Mouse (Mus musculus) CH12.LX (cell line): ENCODE measurements around the gene Bmp4. TPM values are rescaled to one million over a fixed set of nuclear protein-coding genes. Genes with fewer than 3 reads are reported as not detected.

Source experiments
- DNase-seq: peaks from one replicate; pipeline ENCODE4 v3.0.0-alpha.2; 2013; ENCODE audit errors: extremely low read depth
- H3K27ac ChIP-seq: 2 replicates; pipeline ENCODE4 v1.5.1; 2012; ENCODE audit warnings: low read depth, mild to moderate bottlenecking, control low read depth, moderate library complexity; ENCODE audit not compliant: insufficient read depth
- H3K27me3 ChIP-seq: replicated peaks from 2 replicates; pipeline ENCODE3; 2012; ENCODE audit warnings: inconsistent platforms
- H3K36me3 ChIP-seq, 2 experiments: replicated peaks in 1 of 2; 2 replicates each; pipeline versions ENCODE3 to v1.6.1; 2012; ENCODE audit warnings: inconsistent platforms in 1 of 2, low read length in 1 of 2, mild to moderate bottlenecking in 1 of 2, mixed read lengths in 1 of 2, moderate library complexity in 1 of 2; ENCODE audit not compliant: control insufficient read depth in 1 of 2, insufficient read depth in 1 of 2
- H3K4me1 ChIP-seq, 2 experiments: 2 replicates each; pipeline ENCODE4 v1.6.1; 2012; ENCODE audit warnings: inconsistent platforms in 1 of 2, moderate library complexity in 1 of 2; ENCODE audit not compliant: insufficient read depth in 2 of 2, control insufficient read depth in 1 of 2
- H3K4me2 ChIP-seq: 2 replicates; pipeline ENCODE4 v1.6.1; 2012; ENCODE audit warnings: low read depth, mild to moderate bottlenecking, control low read depth; ENCODE audit not compliant: poor library complexity, insufficient read depth, severe bottlenecking
- H3K4me3 ChIP-seq, 3 experiments: fragments of 150-350 bp in 1 of 3; sonication (generic) in 1 of 3; replicated peaks in 1 of 3; 2 replicates each; pipeline versions ENCODE3 to v1.5.1; 2011 to 2012; ENCODE audit warnings: low read depth in 2 of 3, low read length in 2 of 3, mild to moderate bottlenecking in 2 of 3, moderate library complexity in 2 of 3, control low read depth in 1 of 3, improper control_type of control experiment in 1 of 3, inconsistent platforms in 1 of 3, mixed read lengths in 1 of 3; ENCODE audit not compliant: poor library complexity in 1 of 3
- H3K79me2 ChIP-seq: replicated peaks from 2 replicates; pipeline ENCODE4 v1.6.1; 2012; ENCODE audit warnings: mild to moderate bottlenecking, moderate library complexity; ENCODE audit not compliant: control insufficient read depth, poor library complexity, insufficient read depth, severe bottlenecking; ENCODE audit errors: extremely low read depth
- H3K9ac ChIP-seq: 2 replicates; pipeline ENCODE4 v1.6.1; 2012; ENCODE audit warnings: low read depth, mild to moderate bottlenecking, control low read depth, moderate library complexity; ENCODE audit not compliant: insufficient read depth
- H3K9me3 ChIP-seq: replicated peaks from 2 replicates; pipeline ENCODE3; 2012; ENCODE audit warnings: low read length, inconsistent platforms, mixed read lengths
- BHLHE40 ChIP-seq: IDR thresholded peaks from 2 replicates; pipeline ENCODE4 v1.6.1; 2011; ENCODE audit warnings: mild to moderate bottlenecking, low read depth, low read length, improper control_type of control experiment
- CHD1 ChIP-seq: IDR thresholded peaks from 2 replicates; pipeline ENCODE4 v1.6.1; 2012; ENCODE audit warnings: low read depth, low read length, improper control_type of control experiment, inconsistent platforms
- E2F4 ChIP-seq: IDR thresholded peaks from 2 replicates; pipeline ENCODE4 v1.6.1; 2011; ENCODE audit warnings: low read depth, low read length, improper control_type of control experiment; ENCODE audit not compliant: insufficient replicate concordance
- ELF1 ChIP-seq: IDR thresholded peaks from 2 replicates; pipeline ENCODE4 v1.6.1; 2014; ENCODE audit warnings: low read depth, mild to moderate bottlenecking, inconsistent platforms, low read length, improper control_type of control experiment
- EP300 ChIP-seq: IDR thresholded peaks from 2 replicates; pipeline ENCODE4 v1.6.1; 2011; ENCODE audit warnings: low read length, improper control_type of control experiment
- GABPA ChIP-seq: IDR thresholded peaks from 2 replicates; pipeline ENCODE4 v1.6.1; 2012; ENCODE audit warnings: low read depth, low read length, improper control_type of control experiment, inconsistent platforms; ENCODE audit not compliant: insufficient replicate concordance
- HCFC1 ChIP-seq: IDR thresholded peaks from 2 replicates; pipeline ENCODE4 v1.6.1; 2012; ENCODE audit warnings: low read depth, mild to moderate bottlenecking, inconsistent platforms, low read length, improper control_type of control experiment
- JUND ChIP-seq: conservative IDR thresholded peaks from 2 replicates; pipeline ENCODE4 v1.6.1; 2011; ENCODE audit warnings: low read depth, low read length, improper control_type of control experiment
- KAT2A ChIP-seq: IDR thresholded peaks from 2 replicates; pipeline ENCODE4 v1.6.1; 2012; ENCODE audit warnings: low read length, improper control_type of control experiment, inconsistent platforms; ENCODE audit not compliant: insufficient replicate concordance
- MAFK ChIP-seq: IDR thresholded peaks from 2 replicates; pipeline ENCODE4 v1.6.1; 2011; ENCODE audit warnings: low read length, improper control_type of control experiment; ENCODE audit not compliant: insufficient replicate concordance
- MEF2A ChIP-seq: IDR thresholded peaks from 2 replicates; pipeline ENCODE4 v1.6.1; 2014; ENCODE audit warnings: low read depth, mild to moderate bottlenecking, inconsistent platforms, low read length, improper control_type of control experiment, borderline replicate concordance
- PAX5 ChIP-seq: IDR thresholded peaks from 2 replicates; pipeline ENCODE4 v1.6.1; 2012; ENCODE audit warnings: low read length, inconsistent platforms, mixed read lengths
- POLR2AphosphoS2 ChIP-seq: IDR thresholded peaks from 2 replicates; pipeline ENCODE4 v1.6.1; 2011; ENCODE audit warnings: low read depth, low read length, improper control_type of control experiment
- RAD21 ChIP-seq: IDR thresholded peaks from 2 replicates; pipeline ENCODE4 v1.6.1; 2011; ENCODE audit warnings: low read depth, mild to moderate bottlenecking, low read length, improper control_type of control experiment, moderate library complexity
- RCOR1 ChIP-seq: conservative IDR thresholded peaks from 2 replicates; pipeline ENCODE4 v1.6.1; 2012; ENCODE audit warnings: low read depth, mild to moderate bottlenecking, inconsistent platforms, low read length, improper control_type of control experiment
- SMC3 ChIP-seq: IDR thresholded peaks from 2 replicates; pipeline ENCODE4 v1.6.1; 2011; ENCODE audit warnings: low read depth, low read length, improper control_type of control experiment
- USF1 ChIP-seq: IDR thresholded peaks from 2 replicates; pipeline ENCODE4 v1.6.1; 2014; ENCODE audit warnings: low read depth, mild to moderate bottlenecking, inconsistent platforms, low read length, improper control_type of control experiment
- USF2 ChIP-seq: conservative IDR thresholded peaks from 2 replicates; pipeline ENCODE4 v1.6.1; 2011; ENCODE audit warnings: low read depth, low read length, improper control_type of control experiment
- ZKSCAN1 ChIP-seq: IDR thresholded peaks from 2 replicates; pipeline ENCODE4 v1.6.1; 2012; ENCODE audit warnings: low read depth, inconsistent platforms, low read length, improper control_type of control experiment, borderline replicate concordance
- dilution Hi-C: fragments of 300-500 bp; cut with MboI; formaldehyde crosslinking; loops from 2 replicates; pipeline ENCODE4 v1.14.3; 2020; ENCODE audit warnings: low sequenced_read_pairs; ENCODE audit not compliant: extremely low pct_unique_long_range_greater_than_20kb, extremely low pct_ligation_motif_present
- in situ Hi-C: fragments of 300-500 bp; cut with MboI; formaldehyde crosslinking; loops from 3 replicates; pipeline ENCODE4 v1.14.3; 2019; ENCODE audit warnings: low sequenced_read_pairs, low pct_ligation_motif_present, low pct_unique_long_range_greater_than_20kb, mixed read lengths
- polyA plus RNA-seq: library from polyadenylated mRNA; unstranded; fragments of >175 nt; gene quantifications from 2 replicates; pipeline ENCODE4 v1.2.1, GENCODE M21; 2012; ENCODE audit warnings: low read depth; ENCODE audit not compliant: insufficient read length
- total RNA-seq, 2 experiments: library from RNA; depleted of rRNA; stranded (reverse); fragments of 300-350 nt in 1 of 2; fragments of >200 nt in 1 of 2; gene quantifications; 2 replicates each; pipeline ENCODE4 v1.2.3; 2012 to 2014

Bmp4 gene
- total and polyA plus RNA-seq, 3 experiments: not detected

GRCm38 (mm10) chr14:46412497-46413000 is 22.1 kb upstream of the Bmp4 start:
- dilution Hi-C loops (no loop called here), in situ Hi-C loops (no loop called here)
- H3K36me3 ChIP-seq: no peaks in the 10 kb centered on the region
- no peaks in the 10 kb centered on the region for H3K4me1 ChIP-seq
- H3K4me2 ChIP-seq: no peak overlapping the region
- H3K79me2 ChIP-seq: no peaks in the 10 kb centered on the region
- no peak overlapping the region for H3K9ac ChIP-seq
- TF ChIP-seq EP300: no peak
- no peak for TF ChIP-seq USF1
- TF ChIP-seq RCOR1: no peak
- no peak for TF ChIP-seq KAT2A
- no peak for TF ChIP-seq HCFC1
- TF ChIP-seq ZKSCAN1: no peak
- no peak for TF ChIP-seq PAX5
- TF ChIP-seq ELF1: no peak
- TF ChIP-seq SMC3: no peak
- no peak for TF ChIP-seq CHD1
- TF ChIP-seq RAD21: no peak
- no peak for TF ChIP-seq MAFK
- no peak for TF ChIP-seq MEF2A
- no peak for TF ChIP-seq USF2
- TF ChIP-seq E2F4: no peak
- no peak for TF ChIP-seq GABPA
- no peak overlapping the region for H3K27ac ChIP-seq
- no peak for DNase-seq
- no peak overlapping the region for H3K4me3 ChIP-seq
- H3K9me3 ChIP-seq: peaks cover 4% of the 10 kb centered on the region
- H3K27me3 ChIP-seq: no peaks in the 10 kb centered on the region

GRCm38 (mm10) chr14:46410557-46411120 is 20.2 kb upstream of the Bmp4 start:
- H3K36me3 ChIP-seq: no peaks in the 10 kb centered on the region
- H3K4me2 ChIP-seq: no peak overlapping the region
- no peak overlapping the region for H3K9ac ChIP-seq
- no peaks in the 10 kb centered on the region for H3K79me2 ChIP-seq
- in situ Hi-C loops: no loop called here
- DNase-seq: no peak
- TF ChIP-seq BHLHE40: no peak
- no peak for TF ChIP-seq POLR2AphosphoS2
- TF ChIP-seq CHD1: no peak
- TF ChIP-seq JUND: no peak
- no peak overlapping the region for H3K4me3 ChIP-seq
- H3K27me3 ChIP-seq: no peaks in the 10 kb centered on the region
- H3K4me1 ChIP-seq: no peaks in the 10 kb centered on the region
- dilution Hi-C loops: no loop called here
- H3K27ac ChIP-seq: no peak overlapping the region
- H3K9me3 ChIP-seq: peaks cover 4% of the 10 kb centered on the region
